Mouse (Mus musculus) adrenal gland, postnatal 10 days (tissue): ENCODE results near the gene Ttc4. TPM values are rescaled to one million over a fixed set of nuclear protein-coding genes. Genes with fewer than 3 reads are reported as not detected.

Experiments
- DNase-seq: peaks from one replicate; pipeline ENCODE4 v3.0.0; 2021; ENCODE audit warnings: mixed read lengths
- long read RNA-seq, 2 experiments: library from polyadenylated mRNA; stranded (forward); transcript quantifications; one replicate each; pipeline ENCODE4 v2.0.0; 2021
- total RNA-seq, 2 experiments: library from RNA; stranded (reverse); gene quantifications; 2 replicates each; pipeline ENCODE4 v1.2.3; 2021

Gene Ttc4
- 10 to 100 TPM; 23.1 to 27.2 TPM for total RNA-seq
- long read RNA-seq, experiment 1, transcript Ttc4-201 (10 exons, 2,121 nt), result major isoform, 26 of 35 reads
- long read RNA-seq, experiment 1, partial matches to known transcripts, result 1 of 35 reads
- long read RNA-seq, experiment 1, other reads (novel, unspliced or antisense), result 8 of 35 reads
- long read RNA-seq, experiment 2, transcript Ttc4-201 (10 exons, 2,121 nt), result major isoform, 22 of 30 reads
- long read RNA-seq, experiment 2, partial matches to known transcripts, result 3 of 30 reads
- long read RNA-seq, experiment 2, other reads (novel, unspliced or antisense), result 5 of 30 reads

GRCm38 (mm10) chr4:106678442-106679118, at the start of gene Ttc4:
Ttc4 (minus strand) TSS chr4:106678944.
- peak; percentile 95 for DNase-seq

- DNase-seq, result no peak
Observed at GRCm38 (mm10) chr4:106720631-106721030, 41.9 kb upstream of the Ttc4 start.

GRCm38 (mm10) chr4:106713622-106714021, 34.9 kb upstream of the Ttc4 start:
- DNase-seq, result no peak

GRCm38 (mm10) chr4:106708408-106708807, 29.7 kb upstream of the Ttc4 start:
- DNase-seq, result peak; percentile 93

- DNase-seq, result peak; percentile 21
Observed at GRCm38 (mm10) chr4:106707957-106708356, 29.2 kb upstream of the Ttc4 start.

GRCm38 (mm10) chr4:106705096-106705665, 26.4 kb upstream of the Ttc4 start:
- DNase-seq, result no peak

GRCm38 (mm10) chr4:106704416-106704815, 25.7 kb upstream of the Ttc4 start:
- no peak for DNase-seq

GRCm38 (mm10) chr4:106703956-106704355, 25.2 kb upstream of the Ttc4 start:
- no peak for DNase-seq

GRCm38 (mm10) chr4:106700798-106701197, 22.1 kb upstream of the Ttc4 start:
- no peak for DNase-seq

- peak; percentile 17 for DNase-seq
Observed at GRCm38 (mm10) chr4:106699989-106700388, 21.2 kb upstream of the Ttc4 start.

- DNase-seq, result no peak
Observed at GRCm38 (mm10) chr4:106693841-106694430, 15.2 kb upstream of the Ttc4 start.

GRCm38 (mm10) chr4:106688636-106689296, 10.0 kb upstream of the Ttc4 start:
- DNase-seq, result no peak

- no peak for DNase-seq
Observed at GRCm38 (mm10) chr4:106680955-106681354, 2.2 kb upstream of the Ttc4 start.

GRCm38 (mm10) chr4:106679152-106679551, 408 bp upstream of the Ttc4 start:
- DNase-seq, result no peak

GRCm38 (mm10) chr4:106676749-106677148, 2.0 kb downstream of the Ttc4 start:
- DNase-seq, result no peak

- no peak for DNase-seq
Observed at GRCm38 (mm10) chr4:106666546-106666945, 12.2 kb downstream of the Ttc4 start.

- no peak for DNase-seq
Observed at GRCm38 (mm10) chr4:106665673-106666072, 13.1 kb downstream of the Ttc4 start.

- no peak for DNase-seq
Observed at GRCm38 (mm10) chr4:106665269-106665668, 13.5 kb downstream of the Ttc4 start.

- no peak for DNase-seq
Observed at GRCm38 (mm10) chr4:106664697-106665096, 14.0 kb downstream of the Ttc4 start.

GRCm38 (mm10) chr4:106663956-106664470, 14.7 kb downstream of the Ttc4 start:
- DNase-seq, result no peak

GRCm38 (mm10) chr4:106655681-106656080, 23.1 kb downstream of the Ttc4 start:
- DNase-seq, result no peak

- no peak for DNase-seq
Observed at GRCm38 (mm10) chr4:106653051-106653450, 25.7 kb downstream of the Ttc4 start.
